Mouse (Mus musculus) CD4-positive, CD25-positive, alpha-beta regulatory T cell, adult 4 months (primary cell): ENCODE data around the gene Irak4. TPM values are rescaled to one million over a fixed set of nuclear protein-coding genes. Genes with fewer than 3 reads are reported as not detected.
A peak's percentile ranks its signal among the peaks of the same experiment; 100 is the strongest.

ENCODE experiments used
- ATAC-seq: one replicate; pipeline ENCODE4 v1.8.0; 2017
- polyA plus RNA-seq, 2 experiments: library from polyadenylated mRNA; unstranded; fragments of 100-300 nt; shearing (Covaris generic); gene quantifications; one replicate each; pipeline ENCODE4 v1.2.1; 2017

Gene Irak4
- polyA plus RNA-seq, 2 experiments from 2014 or later, result 31.1 to 40.4 TPM

DNA sequence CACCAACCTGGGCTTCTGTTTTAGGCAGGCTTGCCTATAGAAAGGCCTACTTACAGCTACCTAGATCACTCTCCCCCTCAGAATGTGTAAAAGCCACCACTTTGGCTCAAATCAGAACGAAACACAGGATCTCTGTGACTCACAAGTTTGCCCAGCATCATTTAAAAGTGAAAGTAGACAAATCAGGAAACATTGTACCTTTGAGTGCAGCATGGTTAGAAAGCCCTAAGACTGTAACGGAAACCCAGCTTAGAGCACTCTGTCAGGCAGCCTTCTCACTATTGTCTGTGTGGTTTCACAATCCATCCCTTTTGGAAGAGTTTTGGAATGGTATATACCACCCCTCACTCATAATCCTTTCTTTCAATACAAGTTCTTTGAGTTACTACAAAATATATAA, 21.5 kb downstream of the Irak4 start:
- ATAC-seq, result peak; percentile 87

- ATAC-seq, result peak; percentile 78
These were observed 22.4 kb downstream of the Irak4 start for GRCm38 (mm10) chr15:94565854-94566253.

GRCm38 (mm10) chr15:94568496-94569182, 25.2 kb downstream of the Irak4 start:
- no peak for ATAC-seq

- ATAC-seq, result no peak
These were observed 28.1 kb downstream of the Irak4 start for GRCm38 (mm10) chr15:94571501-94571900.

GRCm38 (mm10) chr15:94572746-94573145, 29.3 kb downstream of the Irak4 start:
- ATAC-seq, result no peak

GRCm38 (mm10) chr15:94574566-94575268, 31.3 kb downstream of the Irak4 start:
- no peak for ATAC-seq

GRCm38 (mm10) chr15:94582000-94582593, 38.7 kb downstream of the Irak4 start:
- ATAC-seq, result no peak

DNA sequence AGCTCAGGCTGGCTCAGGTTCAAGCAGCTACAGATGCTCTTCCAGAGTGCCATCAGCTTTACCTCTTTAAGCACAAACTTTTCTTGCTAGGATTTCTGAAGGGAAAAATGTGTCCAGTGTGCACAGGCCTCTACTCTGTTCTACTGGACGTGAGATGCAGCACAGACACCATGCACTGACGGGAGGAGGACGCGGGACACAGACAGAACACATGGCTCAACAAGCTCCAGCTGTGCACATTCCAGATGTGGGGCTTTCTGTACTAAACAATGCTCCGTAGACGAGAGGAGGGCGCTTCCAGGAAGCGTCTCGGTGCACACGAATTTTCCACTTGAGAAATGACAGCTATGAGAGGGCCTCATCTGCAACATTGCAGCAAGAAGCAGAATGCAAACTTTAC, 39.7 kb downstream of the Irak4 start:
- no peak for ATAC-seq

GRCm38 (mm10) chr15:94584738-94585137, 41.3 kb downstream of the Irak4 start:
- ATAC-seq, result no peak

DNA sequence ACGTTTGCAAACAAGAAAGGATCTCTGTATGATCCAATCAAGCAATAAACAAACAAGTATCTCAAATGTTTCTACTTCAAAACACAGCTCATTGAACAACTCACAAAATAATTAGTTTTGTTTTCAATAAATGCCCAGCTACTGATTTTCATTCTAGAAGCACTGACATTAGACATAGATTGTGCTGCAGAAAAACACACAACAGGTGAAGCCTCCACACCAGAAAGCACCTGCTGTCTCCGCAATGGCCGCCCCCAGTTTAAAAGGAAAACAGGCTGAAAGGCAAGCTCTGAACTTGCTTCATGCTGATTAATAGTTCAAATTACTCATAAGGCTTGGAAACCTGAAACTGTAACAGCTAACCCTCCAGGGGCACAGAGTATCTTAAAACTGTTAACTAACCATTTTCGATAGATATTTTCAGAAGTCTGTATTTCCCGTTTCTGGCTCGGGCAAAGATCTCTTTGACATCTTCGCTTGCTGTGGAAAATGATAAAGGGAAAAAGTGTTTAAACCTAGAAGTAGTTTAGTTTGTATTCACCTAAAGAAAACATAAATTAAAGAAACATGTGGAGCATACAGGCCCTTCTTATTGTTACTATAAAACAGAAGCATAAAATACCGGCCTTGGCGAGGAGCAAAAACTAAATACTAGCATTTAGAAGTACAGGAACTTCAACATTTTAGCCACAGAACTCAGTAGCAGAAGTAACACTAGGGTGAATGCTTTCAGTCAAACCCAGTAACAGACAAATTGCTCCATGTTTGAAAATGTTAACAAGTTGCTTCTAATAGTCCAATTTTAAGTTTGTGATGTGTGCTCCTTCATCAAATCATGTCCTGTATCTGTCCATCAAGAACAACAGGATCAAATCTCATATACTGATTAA, 44.6 kb downstream of the Irak4 start:
- no peak for ATAC-seq

DNA sequence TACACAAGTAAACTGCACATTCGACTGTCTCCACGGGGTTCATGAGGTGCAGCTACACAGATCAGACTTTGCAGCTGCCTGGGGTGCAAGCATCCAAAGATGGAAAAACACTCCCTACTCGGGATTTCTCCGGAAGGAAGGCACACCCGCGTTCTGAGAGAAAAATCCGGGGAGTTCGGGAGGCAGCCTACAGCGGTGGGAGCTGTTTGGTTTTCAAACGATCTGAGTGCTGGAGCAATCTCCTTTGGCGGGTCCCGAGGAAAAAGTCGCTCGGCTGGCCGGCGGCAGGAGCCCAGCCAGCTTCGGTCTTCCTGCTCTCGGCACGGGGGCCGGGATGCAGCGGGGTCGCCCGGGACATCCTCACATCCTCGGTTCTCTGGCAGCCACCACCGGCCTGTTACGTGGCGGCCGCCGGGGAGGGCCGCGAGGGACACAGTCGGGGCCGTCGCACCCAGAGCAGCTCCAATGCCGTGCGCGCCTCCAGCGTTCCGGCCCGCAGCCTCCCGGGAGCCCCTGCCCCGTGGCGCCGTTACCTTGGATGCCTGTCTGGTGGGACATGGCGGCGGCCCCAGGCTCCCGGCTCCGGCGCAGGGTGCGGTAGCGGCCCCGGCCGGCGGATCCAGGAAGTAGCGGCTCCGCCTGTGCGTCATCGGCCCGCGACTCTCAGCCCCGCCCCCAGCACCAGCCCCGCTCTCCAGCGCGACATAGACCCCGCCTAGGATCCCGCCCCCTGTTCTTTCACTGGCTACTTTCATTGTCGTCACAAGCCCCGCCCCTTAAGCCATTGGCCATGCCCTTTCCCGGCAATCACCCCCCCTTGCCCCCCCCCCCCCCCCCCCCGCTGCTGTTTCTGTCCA, 46.0 kb downstream of the Irak4 start, which contains the start of gene Twf1:
Twf1 (minus strand) TSS at position 671 of the 857 bp plus-strand sequence.
- ATAC-seq, result peak; percentile 96

DNA sequence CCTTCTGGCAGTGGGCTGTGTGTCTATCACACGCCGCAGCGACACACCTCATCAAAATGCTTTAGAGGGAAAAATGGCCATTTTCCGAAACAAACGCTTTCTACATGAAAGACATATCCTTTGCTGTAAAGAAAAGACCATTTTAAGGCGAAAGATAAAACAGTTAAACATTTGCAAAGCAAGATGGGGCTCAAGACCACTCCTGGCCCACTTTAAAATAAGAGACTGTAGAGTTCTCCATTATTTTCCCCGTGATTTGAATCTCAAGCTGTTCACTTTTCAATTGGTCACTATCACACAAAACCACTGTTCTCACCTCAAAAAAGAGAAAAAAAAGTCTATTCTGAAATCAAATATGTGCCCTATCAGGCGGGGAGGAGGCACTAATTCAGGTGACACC, 46.6 kb downstream of the Irak4 start:
- ATAC-seq, result no peak

- no peak for ATAC-seq
These were observed 47.9 kb downstream of the Irak4 start for GRCm38 (mm10) chr15:94591356-94591755.

DNA sequence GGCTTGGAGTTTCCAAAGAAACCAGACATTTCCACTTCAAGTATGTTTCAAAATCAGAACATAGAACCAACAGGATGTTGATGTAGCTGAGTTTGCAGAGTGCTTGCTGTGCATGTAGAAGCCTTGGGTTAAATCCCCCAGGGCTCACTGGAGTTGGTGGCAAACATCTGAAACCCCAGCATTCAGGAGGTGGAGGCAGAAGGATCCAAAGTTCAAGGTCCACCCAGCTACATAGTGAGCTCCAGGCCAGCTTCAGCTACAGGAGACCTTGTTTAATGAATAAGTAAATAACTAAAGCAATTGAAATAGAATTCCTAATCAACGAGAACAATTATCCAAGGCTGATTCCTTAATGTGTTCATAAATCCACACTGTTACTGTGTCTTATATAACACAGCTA, 50.1 kb downstream of the Irak4 start:
- ATAC-seq, result no peak

DNA sequence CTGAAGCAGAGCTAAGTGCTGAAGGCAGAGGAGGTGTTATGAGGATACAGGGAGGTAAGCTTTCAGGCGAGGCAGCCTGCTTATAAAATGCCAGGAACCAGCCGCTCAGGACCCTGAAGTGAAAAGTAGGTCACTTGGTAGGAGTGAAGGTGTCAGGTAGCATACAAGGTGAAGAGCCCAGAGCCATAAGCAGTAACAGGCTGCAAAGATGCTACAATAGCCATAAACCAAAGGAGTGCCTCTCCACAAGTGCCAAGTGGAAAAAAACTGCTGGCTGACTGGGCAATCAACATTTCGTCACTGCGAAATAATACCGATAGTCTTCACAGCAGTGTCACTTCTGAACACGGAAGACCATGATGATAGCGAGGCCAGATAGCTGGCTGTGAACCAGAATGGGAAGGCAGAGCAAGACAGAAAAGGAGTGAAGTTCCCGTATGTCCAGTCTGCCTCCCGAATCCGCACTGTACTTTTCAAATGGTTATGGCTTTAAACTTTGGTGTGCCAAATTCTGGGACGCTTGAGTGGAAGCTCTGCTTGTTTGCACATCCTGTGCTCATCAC, 56.8 kb downstream of the Irak4 start:
- no peak for ATAC-seq

GRCm38 (mm10) chr15:94601339-94601738, 57.9 kb downstream of the Irak4 start:
- peak; percentile 99 for ATAC-seq

DNA sequence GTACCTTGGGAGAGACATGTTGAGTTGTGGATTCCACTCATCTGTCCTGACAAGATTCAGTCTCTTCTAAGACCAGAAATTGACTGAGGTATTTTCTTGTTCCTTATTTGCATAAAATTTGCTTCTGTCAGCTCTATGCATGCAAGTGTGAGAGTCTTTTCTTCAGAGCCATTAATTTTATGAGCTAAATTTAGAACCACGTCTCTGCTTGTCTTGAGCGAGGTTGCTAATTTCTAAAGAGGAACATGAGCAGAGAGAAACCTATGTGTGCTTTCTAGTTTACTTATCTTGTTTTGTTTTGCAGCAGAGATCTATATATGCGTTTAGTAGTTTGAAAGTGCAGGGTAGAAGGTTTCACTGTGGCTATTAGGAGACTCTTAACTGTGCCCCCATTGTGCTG, 59.0 kb downstream of the Irak4 start:
- ATAC-seq, result no peak

GRCm38 (mm10) chr15:94607768-94608167, 64.3 kb downstream of the Irak4 start:
- ATAC-seq, result no peak

GRCm38 (mm10) chr15:94616036-94616435, 72.6 kb downstream of the Irak4 start:
- ATAC-seq, result no peak

GRCm38 (mm10) chr15:94620909-94621308, 77.5 kb downstream of the Irak4 start:
- ATAC-seq, result no peak

GRCm38 (mm10) chr15:94628463-94628829, 85.0 kb downstream of the Irak4 start:
- no peak for ATAC-seq
